7 mouse cellular contexts compared by ENCODE assay signal in the genomic region with DNA sequence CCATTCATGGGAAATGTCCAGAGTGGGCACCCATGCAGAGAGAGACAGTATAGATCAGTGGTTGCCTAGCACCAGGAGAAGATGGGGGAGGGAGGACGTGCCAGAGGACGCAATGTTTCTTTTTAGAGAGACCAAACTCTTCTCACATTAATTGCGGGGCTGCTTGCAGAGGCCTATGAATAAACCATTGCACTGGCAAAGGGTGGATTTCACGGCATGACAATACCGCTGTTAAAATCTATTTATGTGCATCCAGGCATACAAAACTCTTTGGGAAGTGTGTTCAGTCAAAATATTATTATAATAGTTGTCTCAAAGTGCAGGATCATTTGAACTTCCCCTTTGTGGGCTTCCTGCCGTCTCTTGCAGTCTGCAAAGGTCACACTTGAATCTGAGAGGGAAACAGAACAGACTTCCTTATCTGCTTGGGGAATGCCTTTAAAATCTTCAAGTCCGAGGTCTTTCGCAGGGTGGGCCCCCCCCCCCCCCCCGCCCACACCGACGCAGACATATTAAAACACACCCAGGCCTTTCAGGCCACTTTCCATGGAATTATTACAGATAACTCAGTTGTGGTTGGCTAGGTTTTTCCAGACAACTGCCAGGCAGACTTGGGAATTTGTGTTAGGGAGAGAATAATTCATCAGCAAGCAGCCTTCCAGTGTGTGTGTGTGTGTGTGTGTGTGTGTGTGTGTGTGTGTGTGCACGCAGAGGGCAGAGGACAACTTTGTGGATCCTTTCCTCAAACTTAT.
DNase-seq lines count a peak whose midpoint lies in the region; ATAC-seq and TF ChIP-seq lines count a peak whose summit lies in the region.

No protein-coding gene starts in this region.

- DNase-seq in brain, embryonic 14.5 days (ENCODE audit: low read depth), result peak; percentile 85
- DNase-seq in heart, postnatal 25 days (ENCODE audit: low spot score), result peak; percentile 44
- peak in 1 of 2 experiments; percentile 28 for DNase-seq in left cerebral cortex, adult 2 months (ENCODE audit: extremely low spot score in 1 of 2, low spot score in 2 of 2)
- DNase-seq in spleen, adult 18-20 months, result no peak
- DNase-seq in ovary, postnatal 10 days (ENCODE audit: low spot score), result no peak

- ATAC-seq in embryonic facial prominence, embryonic 13.5 days (ENCODE audit: insufficient number of reproducible peaks, insufficient read depth, low FRiP score, low TSS enrichment, low read depth), result no peak
- peak; percentile 68 for ATAC-seq in monocyte, adult 5-6 weeks (replicated peaks; ENCODE audit: insufficient number of reproducible peaks, low FRiP score, low TSS enrichment, poor library complexity, severe bottlenecking)

- no peaks in the 10 kb centered on the region for H3K9me3 ChIP-seq in embryonic facial prominence, embryonic 13.5 days

- no peaks in the 10 kb centered on the region for H3K27me3 ChIP-seq in embryonic facial prominence, embryonic 13.5 days

- no peak for TF ChIP-seq CTCF in brain, embryonic 14.5 days (IDR thresholded peaks at IDR 0.05; ENCODE audit: borderline replicate concordance, extremely low read depth, insufficient read depth, insufficient read length)
- no peak for TF ChIP-seq CTCF in left cerebral cortex, adult 2 months (IDR thresholded peaks at IDR 0.05)

- H3K4me3 ChIP-seq in embryonic facial prominence, embryonic 13.5 days, result no peak overlapping the region
- H3K4me3 ChIP-seq in left cerebral cortex, adult 2 months, result no peak overlapping the region

- H3K36me3 ChIP-seq in embryonic facial prominence, embryonic 13.5 days, result no peaks in the 10 kb centered on the region

- intact Hi-C loops in heart, postnatal 25 days (cut with DNase I), result no loop called here
- intact Hi-C loops in left cerebral cortex, adult 2 months (cut with DNase I), result no loop called here

- TF ChIP-seq POLR2A in brain, embryonic 14.5 days (IDR thresholded peaks at IDR 0.05; ENCODE audit: borderline replicate concordance, extremely low read depth, insufficient read depth, insufficient read length, poor library complexity, severe bottlenecking), result no peak

- H3K4me1 ChIP-seq in embryonic facial prominence, embryonic 13.5 days, result peaks cover 17% of the 10 kb centered on the region

- H3K9ac ChIP-seq in embryonic facial prominence, embryonic 13.5 days, result no peak overlapping the region

- no peak overlapping the region for H3K4me2 ChIP-seq in embryonic facial prominence, embryonic 13.5 days

- WGBS in embryonic facial prominence, embryonic 13.5 days, result 28% methylated on average over 12 of the region's 12 CpGs

- peak overlapping the region; percentile 68 for H3K27ac ChIP-seq in embryonic facial prominence, embryonic 13.5 days
- H3K27ac ChIP-seq in left cerebral cortex, adult 2 months, result peak overlapping the region; percentile 16

Comparison
In these comparisons a context has a peak if more than half of its experiments do, and no peak if none do; other contexts are left out.
1. DNase-seq: peak in brain, embryonic 14.5 days (single experiment) and heart, postnatal 25 days (single experiment); none in spleen, adult 18-20 months (0 of 2) and ovary, postnatal 10 days (single experiment).